Mouse (Mus musculus): ENCODE measurements around the gene Fam161a.

GRCm38 (mm10) chr11:23020116-23020770 is 12.9 kb downstream of the Fam161a start:
- no peak for TF ChIP-seq CTCF (IDR thresholded peaks at IDR 0.05; ENCODE audit: low read depth)
- no peak for TF ChIP-seq EP300 (IDR thresholded peaks at IDR 0.05; ENCODE audit: low read depth)
